Mouse (Mus musculus) heart, embryonic 10.5 days (tissue): ENCODE results near the gene Cdx2. TPM values are rescaled to one million over a fixed set of nuclear protein-coding genes. Genes with fewer than 3 reads are reported as not detected.
A peak's percentile ranks its signal among the peaks of the same experiment; 100 is the strongest.

ENCODE experiments used
- DNase-seq: peaks from one replicate; pipeline ENCODE4 v3.0.0-alpha.2; 2017; ENCODE audit warnings: low spot score
- H3K27ac ChIP-seq: fragments of 300-500 bp; sonication (generic); 2 replicates; pipeline ENCODE4 v1.5.1; 2016; ENCODE audit warnings: mild to moderate bottlenecking
- H3K27me3 ChIP-seq: fragments of 300-500 bp; sonication (generic); 2 replicates; pipeline ENCODE4 v1.6.1; 2016; ENCODE audit warnings: mild to moderate bottlenecking; ENCODE audit not compliant: poor library complexity, insufficient read depth, severe bottlenecking
- H3K36me3 ChIP-seq: fragments of 300-500 bp; sonication (generic); 2 replicates; pipeline ENCODE4 v1.6.1; 2016; ENCODE audit warnings: mild to moderate bottlenecking, moderate library complexity
- H3K4me1 ChIP-seq: fragments of 300-500 bp; sonication (generic); 2 replicates; pipeline ENCODE4 v1.6.1; 2016; ENCODE audit warnings: mild to moderate bottlenecking
- H3K4me3 ChIP-seq: fragments of 300-500 bp; sonication (generic); 2 replicates; pipeline ENCODE4 v1.5.1; 2016; ENCODE audit warnings: mild to moderate bottlenecking, moderate library complexity
- H3K9me3 ChIP-seq: fragments of 300-500 bp; sonication (generic); 2 replicates; pipeline ENCODE4 v1.6.1; 2016; ENCODE audit warnings: mild to moderate bottlenecking, moderate library complexity
- WGBS: fragments of 180-500 bp; shearing (Covaris S2); methylation state at CpG from one replicate; pipeline ENCODE4 v1.1.7; 2016; 5-methylcytosine and 5-hydroxymethylcytosine counted together
- polyA plus RNA-seq: library from polyadenylated mRNA; unstranded; fragments of >200 nt; fragmentation: Nextera tagmentation; extraction: Ambion mirVana; gene quantifications from 2 replicates; pipeline ENCODE4 v1.2.1, GENCODE M21; 2016

Cdx2 gene
- polyA plus RNA-seq, 1 experiment from 2014 or later = not detected

- no peak for DNase-seq
- WGBS = 2% methylated on average over 10 of the region's 10 CpGs
These were observed 34.2 kb downstream of the Cdx2 start for GRCm38 (mm10) chr5:147272808-147273345.

GRCm38 (mm10) chr5:147272046-147272807 is 34.8 kb downstream of the Cdx2 start:
- DNase-seq = no peak

More at GRCm38 (mm10) chr5:147272808-147273345, 34.2 kb downstream of the Cdx2 start:
- Histone ChIP-seq H3K4me1 (peaks cover 11% of the 10 kb centered on the region), H3K27ac (no peak overlapping the region), H3K9me3 (no peaks in the 10 kb centered on the region), H3K36me3 (no peaks in the 10 kb centered on the region), H3K27me3 (peaks cover 100% of the 10 kb centered on the region), H3K4me3 (no peak overlapping the region)

GRCm38 (mm10) chr5:147270673-147271655 is 36.1 kb downstream of the Cdx2 start:
- H3K27ac ChIP-seq = no peak overlapping the region
- no peaks in the 10 kb centered on the region for H3K9me3 ChIP-seq
- DNase-seq = no peak
- no peaks in the 10 kb centered on the region for H3K36me3 ChIP-seq
- peaks cover 11% of the 10 kb centered on the region for H3K4me1 ChIP-seq
- WGBS = 1% methylated on average over 29 of the region's 29 CpGs
- peaks cover 100% of the 10 kb centered on the region for H3K27me3 ChIP-seq
- H3K4me3 ChIP-seq = no peak overlapping the region

More at GRCm38 (mm10) chr5:147272046-147272807, 34.8 kb downstream of the Cdx2 start:
- H3K27ac ChIP-seq = no peak overlapping the region
- H3K4me3 ChIP-seq = no peak overlapping the region
- H3K9me3 ChIP-seq = no peaks in the 10 kb centered on the region
- 4% methylated on average over 12 of the region's 12 CpGs for WGBS
- H3K4me1 ChIP-seq = peaks cover 11% of the 10 kb centered on the region
- H3K27me3 ChIP-seq = peaks cover 100% of the 10 kb centered on the region
- no peaks in the 10 kb centered on the region for H3K36me3 ChIP-seq

- no peaks in the 10 kb centered on the region for H3K9me3 ChIP-seq
- H3K36me3 ChIP-seq = no peaks in the 10 kb centered on the region
- peaks cover 11% of the 10 kb centered on the region for H3K4me1 ChIP-seq
- H3K27ac ChIP-seq = no peak within 1 kb of the TSS
- H3K27me3 ChIP-seq = peaks cover 100% of the 10 kb centered on the region
- peak within 1 kb of the TSS; percentile 41 for H3K4me3 ChIP-seq
- DNase-seq = no peak
- under 1% methylated on average over 44 of the region's 44 CpGs for WGBS
These were observed 37.0 kb downstream of the Cdx2 start, which contains the start of gene Pdx1 for GRCm38 (mm10) chr5:147269926-147270672. TSS of gene Pdx1 (plus strand) at chr5:147269959.

- Histone ChIP-seq H3K4me3 (no peak overlapping the region), H3K27me3 (peaks cover 98% of the 10 kb centered on the region), H3K9me3 (no peaks in the 10 kb centered on the region), H3K27ac (no peak overlapping the region), H3K4me1 (peaks cover 8% of the 10 kb centered on the region), H3K36me3 (no peaks in the 10 kb centered on the region)
- 6% methylated on average over 6 of the region's 6 CpGs for WGBS
- no peak for DNase-seq
These were observed 37.7 kb downstream of the Cdx2 start for GRCm38 (mm10) chr5:147269371-147269770.

DNA sequence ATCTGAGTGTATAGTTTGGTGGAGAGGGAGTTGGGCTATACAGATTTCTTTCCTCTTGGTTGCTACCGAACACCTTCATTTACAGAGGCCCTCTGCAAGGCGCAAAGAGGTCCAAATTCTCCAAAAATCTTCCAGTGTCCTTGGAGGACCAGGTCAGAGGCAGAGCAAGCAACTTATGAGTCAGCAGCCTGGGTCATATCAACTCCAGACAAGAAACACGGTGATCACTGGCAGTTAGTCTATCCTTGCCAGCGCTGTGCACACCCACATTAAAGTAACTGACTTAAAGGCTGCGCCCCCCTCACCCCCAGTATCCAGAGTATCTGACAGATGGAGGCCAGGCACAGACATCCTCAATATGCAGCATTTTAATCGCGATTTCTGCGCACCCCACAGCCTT is 38.3 kb downstream of the Cdx2 start:
- Histone ChIP-seq H3K36me3 (no peaks in the 10 kb centered on the region), H3K4me1 (peaks cover 8% of the 10 kb centered on the region), H3K4me3 (no peak overlapping the region), H3K9me3 (no peaks in the 10 kb centered on the region), H3K27me3 (peaks cover 97% of the 10 kb centered on the region), H3K27ac (no peak overlapping the region)
- no peak for DNase-seq
- 6% methylated on average over 8 of the region's 8 CpGs for WGBS

DNA sequence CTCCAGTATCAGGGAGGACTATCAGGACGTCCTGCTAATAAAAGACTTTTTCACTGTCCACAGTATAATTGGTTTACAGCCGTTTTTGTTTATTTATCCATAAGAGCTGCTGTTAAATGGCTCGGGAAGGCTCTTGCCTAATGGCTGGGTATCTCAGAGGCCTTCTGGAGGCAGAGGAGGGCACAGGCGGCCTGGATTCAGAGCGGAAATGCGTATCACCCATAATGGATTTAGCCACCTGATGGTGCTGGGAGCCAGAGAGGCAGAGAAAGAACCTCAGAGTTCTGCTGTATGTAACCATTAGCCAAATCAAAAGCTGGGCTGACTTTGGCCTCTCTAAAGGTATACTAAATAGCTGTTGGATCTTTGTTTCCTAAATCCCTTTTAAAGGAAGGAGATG is 39.6 kb downstream of the Cdx2 start:
- Histone ChIP-seq H3K36me3 (no peaks in the 10 kb centered on the region), H3K27ac (no peak overlapping the region), H3K9me3 (no peaks in the 10 kb centered on the region), H3K4me3 (no peak overlapping the region), H3K4me1 (peaks cover 8% of the 10 kb centered on the region), H3K27me3 (peaks cover 91% of the 10 kb centered on the region)
- DNase-seq = no peak
- WGBS = 9% methylated on average over 6 of the region's 6 CpGs

DNA sequence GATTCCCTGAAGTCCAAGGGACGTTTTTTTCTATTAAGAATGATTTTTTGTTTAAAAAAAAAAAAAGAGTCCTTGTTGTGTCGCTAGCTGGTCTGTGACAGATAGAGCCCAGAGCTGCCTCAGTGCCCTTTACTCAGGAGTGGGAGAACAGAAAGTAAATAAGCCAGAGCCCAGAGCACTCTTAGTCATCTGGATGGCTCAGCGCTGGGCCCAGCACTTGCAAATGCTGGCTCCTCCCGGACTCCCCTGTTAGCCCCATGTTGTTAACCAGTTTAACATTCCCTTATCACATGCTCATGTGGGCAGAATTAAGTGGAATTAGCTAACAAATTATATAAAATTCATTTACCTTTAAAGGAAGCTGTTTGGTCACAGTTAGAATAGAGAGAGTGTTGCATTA is 43.1 kb downstream of the Cdx2 start:
- 18% methylated on average over 4 of the region's 4 CpGs for WGBS
- Histone ChIP-seq H3K36me3 (no peaks in the 10 kb centered on the region), H3K27ac (no peak overlapping the region), H3K9me3 (no peaks in the 10 kb centered on the region), H3K4me3 (no peak overlapping the region), H3K27me3 (peaks cover 71% of the 10 kb centered on the region), H3K4me1 (no peaks in the 10 kb centered on the region)
- DNase-seq = no peak

DNA sequence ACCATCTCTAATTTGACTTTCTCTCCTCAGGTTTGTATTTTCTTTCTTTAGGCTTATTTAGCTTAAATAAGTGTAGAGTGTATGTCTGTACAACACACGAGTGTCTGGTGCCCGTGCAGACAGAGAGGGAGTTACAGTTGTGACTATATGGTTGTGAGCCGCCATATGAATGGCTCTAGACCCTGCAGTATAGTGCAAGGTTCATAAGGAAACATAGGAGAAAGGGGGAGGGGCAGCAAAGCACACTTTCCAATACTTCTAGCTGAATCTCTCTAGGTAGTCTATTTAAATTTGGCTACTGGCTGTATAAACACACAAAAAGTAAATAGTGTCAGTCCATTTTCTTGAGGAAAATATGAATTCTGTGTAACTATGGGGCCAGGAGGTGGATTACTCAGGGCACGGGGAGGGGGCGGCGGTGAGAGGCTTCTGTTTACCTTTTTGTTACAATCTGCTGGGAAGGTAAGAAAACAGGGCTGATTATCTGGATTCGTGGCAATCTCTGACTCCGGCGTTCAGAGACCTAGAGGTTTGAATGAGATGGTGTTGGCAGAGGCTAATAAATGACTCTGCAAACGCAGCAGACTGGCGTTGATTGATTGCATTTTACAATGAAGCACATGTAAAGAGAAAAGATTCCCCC is 45.0 kb downstream of the Cdx2 start:
- H3K4me3 ChIP-seq = no peak overlapping the region
- H3K27ac ChIP-seq = no peak overlapping the region
- no peak for DNase-seq
- H3K9me3 ChIP-seq = no peaks in the 10 kb centered on the region
- WGBS = 48% methylated on average over 11 of the region's 11 CpGs
- peaks cover 51% of the 10 kb centered on the region for H3K27me3 ChIP-seq
- H3K36me3 ChIP-seq = no peaks in the 10 kb centered on the region
- no peaks in the 10 kb centered on the region for H3K4me1 ChIP-seq

- Histone ChIP-seq H3K27me3 (peaks cover 39% of the 10 kb centered on the region), H3K9me3 (no peaks in the 10 kb centered on the region), H3K36me3 (no peaks in the 10 kb centered on the region), H3K4me1 (no peaks in the 10 kb centered on the region), H3K4me3 (no peak overlapping the region), H3K27ac (no peak overlapping the region)
- DNase-seq = no peak
- 81% methylated on average over 4 of the region's 4 CpGs for WGBS
These were observed 46.3 kb downstream of the Cdx2 start for GRCm38 (mm10) chr5:147260778-147261177.

GRCm38 (mm10) chr5:147260189-147260588 is 46.9 kb downstream of the Cdx2 start:
- H3K27ac ChIP-seq = no peak overlapping the region
- no peaks in the 10 kb centered on the region for H3K36me3 ChIP-seq
- H3K4me1 ChIP-seq = no peaks in the 10 kb centered on the region
- H3K9me3 ChIP-seq = no peaks in the 10 kb centered on the region
- peaks cover 33% of the 10 kb centered on the region for H3K27me3 ChIP-seq
- H3K4me3 ChIP-seq = no peak overlapping the region
- no peak for DNase-seq
- 95% methylated on average over 1 of the region's 1 CpGs for WGBS
